Mouse (Mus musculus): ENCODE measurements around the gene Ankrd13c. TPM values are rescaled to one million over a fixed set of nuclear protein-coding genes. Genes with fewer than 3 reads are reported as not detected.

Ankrd13c gene
- polyA plus RNA-seq, 1 experiment from 2014 or later, result 19.3 TPM

- Histone ChIP-seq H3K36me3 (peaks cover 4% of the 10 kb centered on the region), H3K27ac (no peak overlapping the region), H3K4me1 (replicated peaks) (peaks cover 10% of the 10 kb centered on the region), H3K27me3 (ENCODE audit: insufficient read depth, poor library complexity, severe bottlenecking) (no peaks in the 10 kb centered on the region), H3K4me3 (no peak overlapping the region), H3K9me3 (no peaks in the 10 kb centered on the region)
- no peak for DNase-seq (ENCODE audit: low spot score)
- WGBS, result 90% methylated on average over 2 of the region's 2 CpGs
These were observed 93.7 kb downstream of the Ankrd13c start for GRCm38 (mm10) chr3:158040755-158041154.

GRCm38 (mm10) chr3:158049508-158049907 is 102.5 kb downstream of the Ankrd13c start:
- no peak overlapping the region for H3K27ac ChIP-seq
- H3K9me3 ChIP-seq, result no peaks in the 10 kb centered on the region
- no peaks in the 10 kb centered on the region for H3K4me1 ChIP-seq (replicated peaks)
- no peaks in the 10 kb centered on the region for H3K27me3 ChIP-seq (ENCODE audit: insufficient read depth, poor library complexity, severe bottlenecking)
- peaks cover 65% of the 10 kb centered on the region for H3K36me3 ChIP-seq
- 88% methylated on average over 2 of the region's 2 CpGs for whole genome bisulfite sequencing
- no peak overlapping the region for H3K4me3 ChIP-seq
- no peak for DNase-seq (ENCODE audit: low spot score)

Other genes starting within 250 kb of the Ankrd13c start
- 10.1 and 15.3 TPM in 2 replicates for gene Cth, start 22.2 kb upstream of the Ankrd13c start, polyA plus RNA-seq (2016; fragmentation: Nextera tagmentation; extraction: Ambion mirVana)
- gene Srsf11, start 89.4 kb downstream of the Ankrd13c start, polyA plus RNA-seq (2016; fragmentation: Nextera tagmentation; extraction: Ambion mirVana), result 293 and 326 TPM in 2 replicates
- gene Lrrc40, start 89.4 kb downstream of the Ankrd13c start, polyA plus RNA-seq (2016; fragmentation: Nextera tagmentation; extraction: Ambion mirVana), result 65.6 and 74.8 TPM in 2 replicates